Mouse (Mus musculus): ENCODE measurements at regions not wholly inside any gene's neighbourhood (a gene's known extent, or its start where the extent isn't known, plus 50 kb on each side); places are given as distances from the start of the nearest gene placed in this dataset.
A peak's percentile ranks its signal among the peaks of the same experiment; 100 is the strongest.

GRCm38 (mm10) chr1:89245202-89246003 is 175.2 kb downstream of the Sh3bp4 start:
- Histone ChIP-seq H3K36me3 (ENCODE audit: control insufficient read depth, insufficient read depth, low read length) (no peaks in the 10 kb centered on the region), H3K4me3 (ENCODE audit: low read depth, low read length) (no peak overlapping the region), H3K9ac (replicated peaks; ENCODE audit: low read depth, low read length) (no peak overlapping the region), H3K27ac (ENCODE audit: low read depth, low read length) (peak overlapping the region; percentile 25; the same call in 1 of the 2 replicates), H3K9me3 (ENCODE audit: control insufficient read depth, low read length) (no peaks in the 10 kb centered on the region; the same call in 1 of the 2 replicates), H3K4me2 (ENCODE audit: low read depth, low read length) (no peak overlapping the region), H3K4me1 (ENCODE audit: control insufficient read depth, insufficient read depth, low read length) (peaks cover 9% of the 10 kb centered on the region; the same call in 1 of the 2 replicates), H3K27me3 (ENCODE audit: control insufficient read depth, insufficient read depth, low read length) (no peaks in the 10 kb centered on the region)
- 28% methylated on average over 11 of the region's 11 CpGs for WGBS
- peak; percentile 58; the same call in 1 of the 2 replicates for ATAC-seq (ENCODE audit: low read depth)

- Histone ChIP-seq H3K4me3 (ENCODE audit: low read depth, low read length) (no peak overlapping the region), H3K27me3 (ENCODE audit: control insufficient read depth, insufficient read depth, low read length) (no peaks in the 10 kb centered on the region), H3K9ac (replicated peaks; ENCODE audit: low read depth, low read length) (no peak overlapping the region), H3K9me3 (ENCODE audit: control insufficient read depth, low read length) (no peaks in the 10 kb centered on the region; the same call in 1 of the 2 replicates), H3K36me3 (ENCODE audit: control insufficient read depth, insufficient read depth, low read length) (no peaks in the 10 kb centered on the region), H3K4me2 (ENCODE audit: low read depth, low read length) (no peak overlapping the region), H3K4me1 (ENCODE audit: control insufficient read depth, insufficient read depth, low read length) (no peaks in the 10 kb centered on the region), H3K27ac (ENCODE audit: low read depth, low read length) (no peak overlapping the region)
- no peak for ATAC-seq (ENCODE audit: low read depth)
- 16% methylated on average over 2 of the region's 2 CpGs for WGBS
These were observed 181.5 kb downstream of the Sh3bp4 start for GRCm38 (mm10) chr1:89251753-89252152.

DNA sequence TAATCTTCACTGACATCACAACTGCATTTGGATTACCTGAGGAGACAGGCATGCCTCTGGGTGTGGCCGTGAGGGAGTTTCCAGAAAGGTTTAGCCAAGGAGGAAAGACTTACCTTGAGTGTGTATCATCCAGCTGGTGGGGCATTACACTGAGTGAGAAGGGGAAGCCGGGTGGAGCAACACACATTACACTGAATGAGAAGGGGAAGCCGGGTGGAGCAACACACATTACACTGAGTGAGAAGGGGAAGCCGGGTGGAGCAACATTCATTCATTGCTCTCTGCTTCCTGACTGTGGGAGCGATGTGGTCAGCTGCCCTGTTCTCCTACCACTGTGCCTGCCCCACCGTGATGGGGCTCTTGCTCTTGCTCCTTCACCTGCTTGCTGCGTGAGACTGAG is 182.3 kb downstream of the Sh3bp4 start:
- Histone ChIP-seq H3K9ac (replicated peaks; ENCODE audit: low read depth, low read length) (no peak overlapping the region), H3K9me3 (ENCODE audit: control insufficient read depth, low read length) (no peaks in the 10 kb centered on the region; the same call in 1 of the 2 replicates), H3K36me3 (ENCODE audit: control insufficient read depth, insufficient read depth, low read length) (no peaks in the 10 kb centered on the region), H3K27me3 (ENCODE audit: control insufficient read depth, insufficient read depth, low read length) (no peaks in the 10 kb centered on the region), H3K4me3 (ENCODE audit: low read depth, low read length) (no peak overlapping the region), H3K27ac (ENCODE audit: low read depth, low read length) (no peak overlapping the region), H3K4me1 (ENCODE audit: control insufficient read depth, insufficient read depth, low read length) (no peaks in the 10 kb centered on the region), H3K4me2 (ENCODE audit: low read depth, low read length) (no peak overlapping the region)
- ATAC-seq (ENCODE audit: low read depth): no peak
- WGBS: 84% methylated on average over 7 of the region's 7 CpGs

DNA sequence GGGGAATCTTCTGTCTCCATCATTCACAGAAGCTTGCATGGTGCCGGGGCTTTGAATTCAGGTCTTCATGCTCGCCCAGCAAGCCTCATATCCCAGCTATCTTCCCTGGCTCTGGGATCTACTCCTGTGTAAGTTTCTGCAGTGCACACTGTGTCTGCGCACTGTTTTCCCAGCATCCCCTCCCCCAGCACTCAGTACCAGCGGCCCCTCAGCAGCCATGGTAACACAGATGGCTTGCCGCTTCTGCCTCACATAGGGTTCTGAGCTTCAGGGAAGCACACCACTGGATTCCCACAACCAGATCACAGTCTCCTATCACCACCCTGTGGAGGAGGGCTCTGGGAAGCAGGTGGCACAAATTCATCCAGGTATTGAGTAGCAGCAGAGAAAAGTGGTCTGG is 187.7 kb downstream of the Sh3bp4 start:
- H3K4me2 ChIP-seq (ENCODE audit: low read depth, low read length): no peak overlapping the region
- H3K9ac ChIP-seq (replicated peaks; ENCODE audit: low read depth, low read length): no peak overlapping the region
- H3K9me3 ChIP-seq (ENCODE audit: control insufficient read depth, low read length): no peaks in the 10 kb centered on the region
- peaks cover 3% of the 10 kb centered on the region; the same call in 1 of the 2 replicates for H3K4me1 ChIP-seq (ENCODE audit: control insufficient read depth, insufficient read depth, low read length)
- H3K27ac ChIP-seq (ENCODE audit: low read depth, low read length): no peak overlapping the region
- peak; percentile 31; the same call in 1 of the 2 replicates for ATAC-seq (ENCODE audit: low read depth)
- no peaks in the 10 kb centered on the region for H3K36me3 ChIP-seq (ENCODE audit: control insufficient read depth, insufficient read depth, low read length)
- H3K4me3 ChIP-seq (ENCODE audit: low read depth, low read length): no peak overlapping the region
- no peaks in the 10 kb centered on the region for H3K27me3 ChIP-seq (ENCODE audit: control insufficient read depth, insufficient read depth, low read length)
- 41% methylated on average over 5 of the region's 5 CpGs for WGBS

- H3K4me2 ChIP-seq (ENCODE audit: low read depth, low read length): no peak overlapping the region
- no peaks in the 10 kb centered on the region for H3K36me3 ChIP-seq (ENCODE audit: control insufficient read depth, insufficient read depth, low read length)
- no peaks in the 10 kb centered on the region for H3K4me1 ChIP-seq (ENCODE audit: control insufficient read depth, insufficient read depth, low read length)
- H3K9ac ChIP-seq (replicated peaks; ENCODE audit: low read depth, low read length): no peak overlapping the region
- H3K27me3 ChIP-seq (ENCODE audit: control insufficient read depth, insufficient read depth, low read length): no peaks in the 10 kb centered on the region
- H3K9me3 ChIP-seq (ENCODE audit: control insufficient read depth, low read length): no peaks in the 10 kb centered on the region
- H3K4me3 ChIP-seq (ENCODE audit: low read depth, low read length): no peak overlapping the region
- ATAC-seq (ENCODE audit: low read depth): no peak
- 84% methylated on average over 4 of the region's 4 CpGs for WGBS
- H3K27ac ChIP-seq (ENCODE audit: low read depth, low read length): no peak overlapping the region
These were observed 188.8 kb upstream of the Agap1 start for GRCm38 (mm10) chr1:89265771-89266170.

DNA sequence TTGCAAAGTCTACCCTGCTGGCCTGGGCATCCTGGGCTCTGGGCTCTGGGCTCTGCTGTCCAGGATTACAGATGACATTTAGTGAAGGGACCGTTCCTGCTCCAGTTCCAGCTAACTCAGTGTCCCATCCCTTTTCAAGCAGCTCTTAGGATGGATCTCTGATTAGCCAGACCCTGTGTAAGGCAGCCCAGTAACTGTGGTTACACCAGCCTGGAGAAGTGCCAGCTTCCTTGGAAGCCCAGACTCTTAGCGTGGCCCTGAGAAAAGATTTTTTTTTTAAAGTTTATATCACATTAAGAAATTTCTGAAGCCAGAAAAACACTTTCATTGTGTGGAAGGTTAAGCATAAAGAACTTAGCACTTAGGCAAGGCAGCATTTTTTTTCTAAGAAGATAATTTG is 185.8 kb upstream of the Agap1 start:
- Histone ChIP-seq H3K27ac (ENCODE audit: low read depth, low read length) (no peak overlapping the region), H3K4me2 (ENCODE audit: low read depth, low read length) (no peak overlapping the region), H3K9ac (replicated peaks; ENCODE audit: low read depth, low read length) (no peak overlapping the region), H3K4me3 (ENCODE audit: low read depth, low read length) (no peak overlapping the region), H3K9me3 (ENCODE audit: control insufficient read depth, low read length) (no peaks in the 10 kb centered on the region), H3K4me1 (ENCODE audit: control insufficient read depth, insufficient read depth, low read length) (no peaks in the 10 kb centered on the region), H3K27me3 (ENCODE audit: control insufficient read depth, insufficient read depth, low read length) (no peaks in the 10 kb centered on the region), H3K36me3 (ENCODE audit: control insufficient read depth, insufficient read depth, low read length) (no peaks in the 10 kb centered on the region)
- ATAC-seq (ENCODE audit: low read depth): no peak
- WGBS: 58% methylated on average over 2 of the region's 2 CpGs

- Histone ChIP-seq H3K4me3 (ENCODE audit: low read depth, low read length) (no peak overlapping the region), H3K27me3 (ENCODE audit: control insufficient read depth, insufficient read depth, low read length) (no peaks in the 10 kb centered on the region), H3K9me3 (ENCODE audit: control insufficient read depth, low read length) (no peaks in the 10 kb centered on the region), H3K9ac (replicated peaks; ENCODE audit: low read depth, low read length) (no peak overlapping the region), H3K36me3 (ENCODE audit: control insufficient read depth, insufficient read depth, low read length) (no peaks in the 10 kb centered on the region), H3K27ac (ENCODE audit: low read depth, low read length) (no peak overlapping the region), H3K4me1 (ENCODE audit: control insufficient read depth, insufficient read depth, low read length) (no peaks in the 10 kb centered on the region), H3K4me2 (ENCODE audit: low read depth, low read length) (no peak overlapping the region)
- WGBS: 74% methylated on average over 8 of the region's 8 CpGs
- no peak for ATAC-seq (ENCODE audit: low read depth)
These were observed 182.9 kb upstream of the Agap1 start for GRCm38 (mm10) chr1:89271743-89272142.

DNA sequence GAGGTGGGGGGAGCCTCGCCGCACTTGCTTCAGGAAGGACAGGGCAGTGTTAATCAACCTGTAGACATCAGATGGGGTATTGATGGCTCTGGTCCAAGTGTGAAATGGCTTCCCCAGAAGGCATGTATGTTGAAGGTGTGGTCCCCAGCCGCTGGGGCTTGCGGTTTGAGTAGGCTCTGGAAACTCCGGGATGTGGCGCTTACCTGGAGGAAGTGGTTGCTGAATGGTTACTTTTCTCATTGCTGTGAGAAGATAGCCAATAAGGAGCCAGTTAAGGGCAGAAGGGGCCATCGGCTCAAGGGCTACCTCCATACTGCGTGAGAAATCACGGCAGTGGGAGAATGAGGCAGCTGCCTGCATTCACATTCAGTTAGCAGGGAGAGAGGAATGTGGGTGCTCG is 181.6 kb upstream of the Agap1 start:
- Histone ChIP-seq H3K27me3 (ENCODE audit: control insufficient read depth, insufficient read depth, low read length) (no peaks in the 10 kb centered on the region), H3K36me3 (ENCODE audit: control insufficient read depth, insufficient read depth, low read length) (no peaks in the 10 kb centered on the region), H3K4me1 (ENCODE audit: control insufficient read depth, insufficient read depth, low read length) (no peaks in the 10 kb centered on the region), H3K9ac (replicated peaks; ENCODE audit: low read depth, low read length) (no peak overlapping the region), H3K9me3 (ENCODE audit: control insufficient read depth, low read length) (no peaks in the 10 kb centered on the region), H3K4me3 (ENCODE audit: low read depth, low read length) (no peak overlapping the region), H3K4me2 (ENCODE audit: low read depth, low read length) (no peak overlapping the region), H3K27ac (ENCODE audit: low read depth, low read length) (no peak overlapping the region)
- WGBS: 78% methylated on average over 10 of the region's 10 CpGs
- no peak for ATAC-seq (ENCODE audit: low read depth)

- H3K4me3 ChIP-seq (ENCODE audit: low read depth, low read length): no peak overlapping the region
- H3K27me3 ChIP-seq (ENCODE audit: control insufficient read depth, insufficient read depth, low read length): no peaks in the 10 kb centered on the region
- H3K4me1 ChIP-seq (ENCODE audit: control insufficient read depth, insufficient read depth, low read length): no peaks in the 10 kb centered on the region
- no peak overlapping the region for H3K4me2 ChIP-seq (ENCODE audit: low read depth, low read length)
- H3K9ac ChIP-seq (replicated peaks; ENCODE audit: low read depth, low read length): no peak overlapping the region
- no peaks in the 10 kb centered on the region for H3K9me3 ChIP-seq (ENCODE audit: control insufficient read depth, low read length)
- H3K36me3 ChIP-seq (ENCODE audit: control insufficient read depth, insufficient read depth, low read length): no peaks in the 10 kb centered on the region
- ATAC-seq (ENCODE audit: low read depth): no peak
- 92% methylated on average over 10 of the region's 10 CpGs for WGBS
- no peak overlapping the region for H3K27ac ChIP-seq (ENCODE audit: low read depth, low read length)
These were observed 180.7 kb upstream of the Agap1 start for GRCm38 (mm10) chr1:89273786-89274362.
